Mouse (Mus musculus) limb, embryonic 13.5 days (tissue): ENCODE measurements around the gene Creb5. TPM values are rescaled to one million over a fixed set of nuclear protein-coding genes. Genes with fewer than 3 reads are reported as not detected.

Experiments used
- ATAC-seq: fragments of 200-750 bp; cut with Nextera tagmentation; 2 replicates; pipeline ENCODE4 v1.8.0; 2017; ENCODE audit warnings: low read depth, moderate number of reproducible peaks, moderate TSS enrichment; ENCODE audit not compliant: low FRiP score
- H3K27ac ChIP-seq: fragments of 300-500 bp; sonication (generic); 2 replicates; pipeline ENCODE4 v1.5.1; 2015; ENCODE audit warnings: inconsistent platforms, mild to moderate bottlenecking, moderate library complexity
- H3K27me3 ChIP-seq: fragments of 300-500 bp; sonication (generic); 2 replicates; pipeline ENCODE4 v1.6.1; 2015; ENCODE audit warnings: mild to moderate bottlenecking, inconsistent platforms
- H3K36me3 ChIP-seq: fragments of 300-500 bp; sonication (generic); 2 replicates; pipeline ENCODE4 v1.6.1; 2015; ENCODE audit warnings: inconsistent platforms, mild to moderate bottlenecking, moderate library complexity
- H3K4me1 ChIP-seq: fragments of 300-500 bp; sonication (generic); 2 replicates; pipeline ENCODE4 v1.6.1; 2015; ENCODE audit warnings: inconsistent platforms
- H3K4me2 ChIP-seq: fragments of 300-500 bp; sonication (generic); replicated peaks from 2 replicates; pipeline ENCODE4 v1.6.1; 2015; ENCODE audit warnings: inconsistent platforms, mild to moderate bottlenecking, moderate library complexity
- H3K4me3 ChIP-seq: fragments of 300-500 bp; sonication (generic); 2 replicates; pipeline ENCODE4 v1.5.1; 2015; ENCODE audit warnings: moderate library complexity, mild to moderate bottlenecking, inconsistent platforms
- H3K9ac ChIP-seq: fragments of 300-500 bp; sonication (generic); 2 replicates; pipeline ENCODE4 v1.6.1; 2015; ENCODE audit warnings: mild to moderate bottlenecking, inconsistent platforms
- H3K9me3 ChIP-seq: fragments of 300-500 bp; sonication (generic); 2 replicates; pipeline ENCODE4 v1.6.1; 2016; ENCODE audit warnings: inconsistent platforms
- WGBS: fragments of 180-500 bp; shearing (Covaris S2); methylation state at CpG from one replicate; pipeline ENCODE4 v1.1.7; 2015; 5-methylcytosine and 5-hydroxymethylcytosine counted together
- polyA plus RNA-seq: library from polyadenylated mRNA; unstranded; fragments of >200 nt; fragmentation: Nextera tagmentation; extraction: Ambion mirVana; gene quantifications from 2 replicates; pipeline ENCODE4 v1.2.1, GENCODE M21; 2015

The Creb5 gene
- polyA plus RNA-seq, 1 experiment from 2014 or later, result 75.4 TPM

GRCm38 (mm10) chr6:53352311-53352960 is 65.4 kb downstream of the Creb5 start:
- 88% methylated on average over 9 of the region's 9 CpGs for WGBS
- peaks cover 33% of the 10 kb centered on the region for H3K4me1 ChIP-seq

GRCm38 (mm10) chr6:53356328-53356727 is 69.3 kb downstream of the Creb5 start:
- no peak for ATAC-seq
- H3K4me2 ChIP-seq, result no peak overlapping the region
- H3K27me3 ChIP-seq, result no peaks in the 10 kb centered on the region
- no peak overlapping the region for H3K4me3 ChIP-seq
- 94% methylated on average over 1 of the region's 1 CpGs for WGBS
- no peak overlapping the region for H3K27ac ChIP-seq
- H3K9me3 ChIP-seq, result no peaks in the 10 kb centered on the region
- peaks cover 23% of the 10 kb centered on the region for H3K4me1 ChIP-seq
- no peak overlapping the region for H3K9ac ChIP-seq
- no peaks in the 10 kb centered on the region for H3K36me3 ChIP-seq

More at GRCm38 (mm10) chr6:53352311-53352960, 65.4 kb downstream of the Creb5 start:
- H3K9ac ChIP-seq, result no peak overlapping the region
- H3K4me3 ChIP-seq, result no peak overlapping the region
- H3K4me2 ChIP-seq, result no peak overlapping the region
- ATAC-seq, result no peak
- H3K9me3 ChIP-seq, result no peaks in the 10 kb centered on the region
- H3K27me3 ChIP-seq, result no peaks in the 10 kb centered on the region
- H3K36me3 ChIP-seq, result no peaks in the 10 kb centered on the region
- H3K27ac ChIP-seq, result no peak overlapping the region

- Histone ChIP-seq H3K9ac (no peak overlapping the region), H3K9me3 (no peaks in the 10 kb centered on the region), H3K36me3 (no peaks in the 10 kb centered on the region), H3K4me1 (peaks cover 60% of the 10 kb centered on the region), H3K4me3 (no peak overlapping the region), H3K4me2 (no peak overlapping the region; the same call in 1 of the 2 replicates), H3K27ac (peak overlapping the region; percentile 82), H3K27me3 (no peaks in the 10 kb centered on the region)
- WGBS, result 18% methylated on average over 5 of the region's 5 CpGs
- peak; percentile 73 for ATAC-seq
Measured at GRCm38 (mm10) chr6:53363535-53363934, 76.5 kb downstream of the Creb5 start.

GRCm38 (mm10) chr6:53363981-53364391 is 76.9 kb downstream of the Creb5 start:
- Histone ChIP-seq H3K27me3 (no peaks in the 10 kb centered on the region), H3K27ac (peak overlapping the region; percentile 82), H3K36me3 (no peaks in the 10 kb centered on the region), H3K9ac (no peak overlapping the region), H3K9me3 (no peaks in the 10 kb centered on the region), H3K4me2 (no peak overlapping the region; the same call in 1 of the 2 replicates), H3K4me1 (peaks cover 56% of the 10 kb centered on the region), H3K4me3 (no peak overlapping the region)
- ATAC-seq, result peak; percentile 36; the same call in 1 of the 2 replicates
- WGBS, result 4% methylated on average over 4 of the region's 4 CpGs

GRCm38 (mm10) chr6:53369147-53369546 is 82.1 kb downstream of the Creb5 start:
- H3K27me3 ChIP-seq, result no peaks in the 10 kb centered on the region
- peaks cover 26% of the 10 kb centered on the region for H3K4me1 ChIP-seq
- no peak overlapping the region for H3K4me3 ChIP-seq
- H3K36me3 ChIP-seq, result peaks cover 5% of the 10 kb centered on the region
- no peak overlapping the region for H3K4me2 ChIP-seq
- no peak overlapping the region for H3K9ac ChIP-seq
- H3K27ac ChIP-seq, result no peak overlapping the region
- 75% methylated on average over 5 of the region's 5 CpGs for WGBS
- H3K9me3 ChIP-seq, result no peaks in the 10 kb centered on the region
- no peak for ATAC-seq

- H3K36me3 ChIP-seq, result peaks cover 5% of the 10 kb centered on the region
- H3K4me3 ChIP-seq, result no peak overlapping the region
- ATAC-seq, result no peak
- H3K27ac ChIP-seq, result no peak overlapping the region
- no peak overlapping the region for H3K4me2 ChIP-seq
- H3K9me3 ChIP-seq, result no peaks in the 10 kb centered on the region
- no peak overlapping the region for H3K9ac ChIP-seq
- no peaks in the 10 kb centered on the region for H3K27me3 ChIP-seq
- WGBS, result 85% methylated on average over 5 of the region's 5 CpGs
- peaks cover 20% of the 10 kb centered on the region for H3K4me1 ChIP-seq
Measured at GRCm38 (mm10) chr6:53369928-53370327, 82.9 kb downstream of the Creb5 start.

GRCm38 (mm10) chr6:53371962-53372361 is 84.9 kb downstream of the Creb5 start:
- H3K4me2 ChIP-seq, result no peak overlapping the region
- H3K4me1 ChIP-seq, result peaks cover 6% of the 10 kb centered on the region; the same call in 1 of the 2 replicates
- ATAC-seq, result no peak
- no peaks in the 10 kb centered on the region for H3K27me3 ChIP-seq
- peaks cover 14% of the 10 kb centered on the region for H3K36me3 ChIP-seq
- 88% methylated on average over 9 of the region's 9 CpGs for WGBS
- no peaks in the 10 kb centered on the region for H3K9me3 ChIP-seq
- no peak overlapping the region for H3K4me3 ChIP-seq
- H3K27ac ChIP-seq, result no peak overlapping the region
- H3K9ac ChIP-seq, result no peak overlapping the region

GRCm38 (mm10) chr6:53374315-53374941 is 87.4 kb downstream of the Creb5 start:
- WGBS, result 53% methylated on average over 3 of the region's 3 CpGs
- Histone ChIP-seq H3K9ac (no peak overlapping the region), H3K4me1 (peaks cover 6% of the 10 kb centered on the region; the same call in 1 of the 2 replicates), H3K4me2 (no peak overlapping the region), H3K36me3 (peaks cover 27% of the 10 kb centered on the region), H3K4me3 (no peak overlapping the region), H3K27ac (no peak overlapping the region), H3K27me3 (no peaks in the 10 kb centered on the region), H3K9me3 (no peaks in the 10 kb centered on the region)
- no peak for ATAC-seq

GRCm38 (mm10) chr6:53389277-53389676 is 102.2 kb downstream of the Creb5 start:
- H3K4me3 ChIP-seq, result no peak overlapping the region
- no peak overlapping the region for H3K4me2 ChIP-seq
- no peaks in the 10 kb centered on the region for H3K36me3 ChIP-seq
- peaks cover 50% of the 10 kb centered on the region for H3K4me1 ChIP-seq
- H3K9me3 ChIP-seq, result no peaks in the 10 kb centered on the region
- H3K27ac ChIP-seq, result no peak overlapping the region
- ATAC-seq, result no peak
- 87% methylated on average over 5 of the region's 5 CpGs for WGBS
- no peak overlapping the region for H3K9ac ChIP-seq
- H3K27me3 ChIP-seq, result no peaks in the 10 kb centered on the region

- H3K27me3 ChIP-seq, result no peaks in the 10 kb centered on the region
- H3K27ac ChIP-seq, result peak overlapping the region; percentile 76
- H3K4me2 ChIP-seq, result no peak overlapping the region
- WGBS, result 14% methylated on average over 6 of the region's 6 CpGs
- no peak overlapping the region for H3K4me3 ChIP-seq
- H3K4me1 ChIP-seq, result peaks cover 58% of the 10 kb centered on the region
- no peaks in the 10 kb centered on the region for H3K36me3 ChIP-seq
- H3K9me3 ChIP-seq, result no peaks in the 10 kb centered on the region
- no peak overlapping the region for H3K9ac ChIP-seq
- ATAC-seq, result no peak
Measured at GRCm38 (mm10) chr6:53390413-53390812, 103.3 kb downstream of the Creb5 start.

GRCm38 (mm10) chr6:53394026-53394425 is 107.0 kb downstream of the Creb5 start:
- peak; percentile 44; the same call in 1 of the 2 replicates for ATAC-seq
- Histone ChIP-seq H3K4me3 (no peak overlapping the region), H3K27me3 (no peaks in the 10 kb centered on the region), H3K36me3 (0 out of 2 replicates have a peak, but pooled peaks cover 14% of the 10 kb centered on the region), H3K4me1 (peaks cover 62% of the 10 kb centered on the region), H3K9ac (no peak overlapping the region), H3K4me2 (no peak overlapping the region), H3K9me3 (no peaks in the 10 kb centered on the region), H3K27ac (peak overlapping the region; percentile 16; the same call in 1 of the 2 replicates)
- WGBS, result 34% methylated on average over 7 of the region's 7 CpGs

GRCm38 (mm10) chr6:53395208-53395607 is 108.1 kb downstream of the Creb5 start:
- Histone ChIP-seq H3K9me3 (no peaks in the 10 kb centered on the region), H3K27me3 (no peaks in the 10 kb centered on the region), H3K36me3 (0 out of 2 replicates have a peak, but pooled peaks cover 14% of the 10 kb centered on the region), H3K4me3 (no peak overlapping the region), H3K4me1 (peaks cover 66% of the 10 kb centered on the region), H3K27ac (peak overlapping the region; percentile 44; the same call in 1 of the 2 replicates), H3K9ac (no peak overlapping the region), H3K4me2 (no peak overlapping the region)
- 47% methylated on average over 4 of the region's 4 CpGs for WGBS
- no peak for ATAC-seq
